Mouse (Mus musculus) ES-Bruce4 (cell line): ENCODE data around the gene Igsf8. TPM values are rescaled to one million over a fixed set of nuclear protein-coding genes. Genes with fewer than 3 reads are reported as not detected.
A peak's percentile ranks its signal among the peaks of the same experiment; 100 is the strongest.
"Not testable (repeated sequence)": the region's sequence is repeated elsewhere in the genome, so short reads cannot be mapped to it uniquely, and the experiment has no call there.

ENCODE experiments used
- H3K27ac ChIP-seq: 2 replicates; pipeline ENCODE4 v1.5.1; 2012; ENCODE audit warnings: low read length, inconsistent platforms; ENCODE audit not compliant: insufficient read depth
- H3K27me3 ChIP-seq: 2 replicates; pipeline ENCODE4 v1.6.1; 2012; ENCODE audit warnings: mild to moderate bottlenecking, low read length, inconsistent platforms; ENCODE audit not compliant: control insufficient read depth, poor library complexity, insufficient read depth, severe bottlenecking
- H3K36me3 ChIP-seq: 2 replicates; pipeline ENCODE4 v1.6.1; 2012; ENCODE audit warnings: inconsistent platforms, mild to moderate bottlenecking, low read length, moderate library complexity; ENCODE audit not compliant: control insufficient read depth, poor library complexity, insufficient read depth, severe bottlenecking
- H3K4me1 ChIP-seq: one replicate; pipeline ENCODE4 v1.8.1; 2011; ENCODE audit warnings: low read length; ENCODE audit not compliant: control insufficient read depth, insufficient read depth
- H3K4me3 ChIP-seq: 2 replicates; pipeline ENCODE4 v1.5.1; 2011; ENCODE audit warnings: low read depth, mild to moderate bottlenecking, low read length
- H3K9ac ChIP-seq: 2 replicates; pipeline ENCODE4 v1.6.1; 2012; ENCODE audit warnings: low read depth, mild to moderate bottlenecking, inconsistent platforms; ENCODE audit not compliant: poor library complexity, severe bottlenecking
- H3K9me3 ChIP-seq: replicated peaks from 2 replicates; pipeline ENCODE4 v1.6.1; 2012; ENCODE audit warnings: mild to moderate bottlenecking, low read length, inconsistent platforms; ENCODE audit not compliant: control insufficient read depth, poor library complexity, insufficient read depth, severe bottlenecking
- CTCF ChIP-seq: IDR thresholded peaks from one replicate; pipeline ENCODE4 v1.8.1; 2011; ENCODE audit warnings: low read depth, low read length
- EP300 ChIP-seq: IDR thresholded peaks from 2 replicates; pipeline ENCODE4 v1.6.1; 2011; ENCODE audit warnings: low read depth, low read length; ENCODE audit not compliant: insufficient read depth
- POLR2A ChIP-seq: IDR thresholded peaks from one replicate; pipeline ENCODE4 v1.8.1; 2011; ENCODE audit warnings: low read length; ENCODE audit not compliant: insufficient read depth
- polyA plus RNA-seq: library from polyadenylated mRNA; stranded (reverse); fragments of >200 nt; gene quantifications from 2 replicates; pipeline ENCODE4 v1.2.4, GENCODE M21; 2011; ENCODE audit warnings: low read depth; ENCODE audit not compliant: missing spikeins, insufficient read depth, insufficient read length

Gene Igsf8
- polyA plus RNA-seq, 1 experiment, result 35.4 TPM

DNA sequence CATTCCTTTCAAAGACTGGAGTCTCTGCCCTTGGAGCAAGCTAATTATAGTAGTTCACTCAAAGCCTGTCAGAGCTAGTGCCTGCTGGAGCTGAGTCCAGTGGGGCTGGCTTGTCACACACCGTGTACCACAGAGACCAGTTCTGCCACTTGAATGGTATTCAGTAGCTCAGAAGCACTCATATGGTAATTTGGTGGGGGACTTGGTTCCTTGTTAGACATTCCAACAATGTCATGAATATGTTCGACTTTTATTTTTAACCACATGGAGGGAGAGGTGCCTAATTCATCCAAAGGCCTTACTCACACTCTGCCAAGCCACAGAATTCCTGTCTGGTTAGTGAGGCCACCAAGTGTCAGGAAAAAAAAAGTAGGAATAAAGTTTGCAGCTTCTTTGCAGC, 19.0 kb upstream of the Igsf8 start:
- Histone ChIP-seq H3K9ac (no peak overlapping the region), H3K36me3 (no peaks in the 10 kb centered on the region), H3K27ac (no peak overlapping the region), H3K4me3 (no peak overlapping the region), H3K9me3 (no peaks in the 10 kb centered on the region), H3K4me1 (peaks cover 3% of the 10 kb centered on the region), H3K27me3 (no peaks in the 10 kb centered on the region)
- TF ChIP-seq CTCF (no peak), EP300 (no peak), POLR2A (no peak)

DNA sequence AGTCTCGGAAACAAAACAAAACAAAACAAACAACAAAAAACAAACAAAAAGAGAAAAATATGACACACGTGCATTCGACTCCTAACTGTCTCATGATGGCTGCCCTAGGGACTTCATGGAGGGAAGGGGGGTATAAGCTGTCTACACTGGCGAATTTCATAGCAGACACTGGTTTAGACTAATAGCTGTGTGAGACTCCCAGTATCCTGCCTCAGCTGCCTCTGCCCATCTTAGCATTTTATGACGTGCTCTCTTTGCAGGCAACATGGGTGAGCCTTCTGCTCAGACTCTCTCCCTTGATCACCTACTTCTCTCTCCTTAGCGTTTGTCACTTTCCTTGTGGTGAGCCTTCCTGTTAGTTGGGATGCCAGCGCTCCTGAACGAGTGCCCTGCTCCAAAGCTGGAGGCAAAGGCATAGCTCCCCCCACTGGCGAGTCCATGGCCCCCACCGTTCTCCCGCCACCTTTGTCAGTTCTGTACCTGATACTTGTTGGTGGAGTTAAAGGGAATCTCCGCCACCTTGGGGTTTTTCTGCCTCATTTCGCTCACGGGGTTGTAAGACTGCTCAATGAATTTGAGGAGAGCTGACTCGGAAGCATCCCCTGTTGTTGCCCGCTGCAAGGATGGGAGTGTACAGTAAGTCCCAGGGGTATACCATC, 17.8 kb upstream of the Igsf8 start:
- no peaks in the 10 kb centered on the region for H3K9me3 ChIP-seq
- H3K27me3 ChIP-seq, result no peaks in the 10 kb centered on the region
- no peak overlapping the region for H3K4me3 ChIP-seq
- H3K36me3 ChIP-seq, result no peaks in the 10 kb centered on the region
- no peak overlapping the region for H3K9ac ChIP-seq
- no peak overlapping the region for H3K27ac ChIP-seq
- H3K4me1 ChIP-seq, result peaks cover 2% of the 10 kb centered on the region
- TF ChIP-seq EP300, result no peak
- no peak for TF ChIP-seq POLR2A
- peak; percentile 67 for TF ChIP-seq CTCF

DNA sequence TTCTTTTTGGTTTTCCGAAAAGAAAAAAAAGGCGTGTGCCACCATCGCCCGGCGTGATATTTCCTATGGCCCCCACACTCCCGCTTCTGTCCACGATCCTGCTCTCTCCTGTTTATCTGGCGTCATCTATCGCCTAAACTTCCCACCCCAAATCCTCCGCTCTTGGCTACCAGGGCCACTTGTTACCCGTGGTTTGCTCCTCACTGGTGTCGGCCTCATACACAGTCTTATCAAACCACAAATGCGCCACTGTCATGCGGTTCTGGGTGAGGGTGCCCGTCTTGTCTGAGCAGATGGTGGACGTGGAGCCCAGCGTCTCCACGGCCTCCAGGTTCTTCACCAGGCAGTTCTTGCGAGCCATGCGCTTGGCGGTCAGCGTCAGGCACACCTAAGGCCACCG, 16.8 kb upstream of the Igsf8 start:
- H3K4me3 ChIP-seq, result peak overlapping the region; percentile 18
- not testable (repeated sequence) for H3K27ac ChIP-seq, H3K4me1 ChIP-seq, H3K36me3 ChIP-seq, H3K27me3 ChIP-seq, H3K9me3 ChIP-seq, H3K9ac ChIP-seq

DNA sequence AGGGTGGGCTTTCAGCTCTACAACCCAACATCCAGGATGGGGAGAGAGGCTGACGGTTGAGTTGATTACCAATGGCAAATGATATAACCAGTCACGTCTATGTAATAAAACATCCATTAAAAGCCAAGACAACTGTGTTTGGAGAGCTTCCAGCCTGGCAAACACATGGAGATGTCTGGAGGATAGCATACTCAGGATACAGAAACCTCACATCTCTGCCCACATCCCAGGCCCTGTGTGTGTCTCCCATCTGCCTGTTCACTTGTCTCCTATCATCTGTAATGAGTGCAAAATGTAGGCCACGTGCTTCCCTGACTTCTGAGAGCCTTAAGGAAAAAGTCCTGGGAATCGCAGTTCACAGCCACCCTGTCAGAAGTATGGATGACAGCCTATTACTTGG, 14.2 kb upstream of the Igsf8 start:
- Histone ChIP-seq H3K27me3 (no peaks in the 10 kb centered on the region), H3K9ac (no peak overlapping the region), H3K4me3 (no peak overlapping the region), H3K27ac (no peak overlapping the region), H3K4me1 (peaks cover 2% of the 10 kb centered on the region), H3K9me3 (no peaks in the 10 kb centered on the region), H3K36me3 (no peaks in the 10 kb centered on the region)
- TF ChIP-seq EP300 (no peak), CTCF (no peak), POLR2A (no peak)

DNA sequence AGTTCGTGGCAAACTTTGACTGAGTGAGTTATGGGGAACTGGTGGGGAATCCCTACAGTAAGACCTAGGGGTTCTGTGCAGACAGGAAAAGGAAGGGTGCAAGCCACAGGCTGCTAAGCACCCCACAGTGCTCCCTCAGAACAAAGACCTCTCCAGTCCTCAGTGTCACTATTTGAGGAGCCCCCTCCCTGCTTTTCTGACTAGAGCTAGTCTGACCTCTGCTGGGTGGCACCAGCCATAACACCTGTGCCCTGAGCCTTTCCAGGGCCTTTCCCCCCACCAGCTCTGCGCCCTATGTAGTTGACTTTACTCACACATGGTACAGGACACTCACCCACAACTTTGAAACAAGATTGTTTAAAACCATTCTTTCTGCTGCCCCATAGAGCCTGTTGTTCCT, 13.8 kb upstream of the Igsf8 start:
- Histone ChIP-seq H3K27me3 (no peaks in the 10 kb centered on the region), H3K9ac (no peak overlapping the region), H3K4me3 (no peak overlapping the region), H3K27ac (no peak overlapping the region), H3K36me3 (no peaks in the 10 kb centered on the region), H3K9me3 (no peaks in the 10 kb centered on the region), H3K4me1 (no peaks in the 10 kb centered on the region)
- TF ChIP-seq POLR2A (no peak), CTCF (peak; percentile 80)

DNA sequence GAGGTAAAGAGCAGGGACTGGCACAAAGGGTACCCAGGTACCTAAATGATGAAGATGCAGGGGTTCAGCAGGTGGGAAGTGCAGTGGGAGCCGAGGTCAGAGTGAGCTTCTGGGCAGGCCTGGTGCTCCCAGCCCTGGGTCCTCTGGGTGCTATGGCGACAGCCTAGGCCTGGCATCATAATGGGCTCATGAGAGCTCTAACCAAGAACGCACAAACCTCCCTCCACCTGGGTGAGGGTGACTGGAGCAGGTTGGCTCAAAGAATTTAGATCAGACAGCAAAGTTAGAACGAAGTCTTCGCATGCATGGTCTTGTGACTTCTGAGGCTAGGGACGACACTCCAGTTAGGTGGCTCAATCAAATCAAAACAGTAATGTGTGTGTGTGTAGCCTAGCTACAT, 3.1 kb upstream of the Igsf8 start, which contains the start of gene Atp1a4:
Atp1a4 (minus strand) TSS at position 101 of the 400 bp plus-strand sequence.
- no peaks in the 10 kb centered on the region for H3K36me3 ChIP-seq
- no peaks in the 10 kb centered on the region for H3K9me3 ChIP-seq
- no peaks in the 10 kb centered on the region for H3K4me1 ChIP-seq
- H3K27ac ChIP-seq, result no peak within 1 kb of the TSS
- H3K4me3 ChIP-seq, result no peak within 1 kb of the TSS
- TF ChIP-seq POLR2A (no peak), EP300 (no peak), CTCF (no peak)
- H3K9ac ChIP-seq, result no peak within 1 kb of the TSS
- H3K27me3 ChIP-seq, result no peaks in the 10 kb centered on the region
